Mouse (Mus musculus) CH12.LX (cell line): ENCODE measurements around the gene Trim71. TPM values are rescaled to one million over a fixed set of nuclear protein-coding genes. Genes with fewer than 3 reads are reported as not detected.

Experiments used
- DNase-seq: peaks from one replicate; pipeline ENCODE4 v3.0.0-alpha.2; 2013; ENCODE audit errors: extremely low read depth
- H3K27ac ChIP-seq: 2 replicates; pipeline ENCODE4 v1.5.1; 2012; ENCODE audit warnings: low read depth, mild to moderate bottlenecking, control low read depth, moderate library complexity; ENCODE audit not compliant: insufficient read depth
- H3K27me3 ChIP-seq: replicated peaks from 2 replicates; pipeline ENCODE3; 2012; ENCODE audit warnings: inconsistent platforms
- H3K36me3 ChIP-seq, 2 experiments: replicated peaks in 1 of 2; 2 replicates each; pipeline versions ENCODE3 to v1.6.1; 2012; ENCODE audit warnings: inconsistent platforms in 1 of 2, low read length in 1 of 2, mild to moderate bottlenecking in 1 of 2, mixed read lengths in 1 of 2, moderate library complexity in 1 of 2; ENCODE audit not compliant: control insufficient read depth in 1 of 2, insufficient read depth in 1 of 2
- H3K4me1 ChIP-seq, 2 experiments: 2 replicates each; pipeline ENCODE4 v1.6.1; 2012; ENCODE audit warnings: inconsistent platforms in 1 of 2, moderate library complexity in 1 of 2; ENCODE audit not compliant: insufficient read depth in 2 of 2, control insufficient read depth in 1 of 2
- H3K4me2 ChIP-seq: 2 replicates; pipeline ENCODE4 v1.6.1; 2012; ENCODE audit warnings: low read depth, mild to moderate bottlenecking, control low read depth; ENCODE audit not compliant: poor library complexity, insufficient read depth, severe bottlenecking
- H3K4me3 ChIP-seq, 3 experiments: fragments of 150-350 bp in 1 of 3; sonication (generic) in 1 of 3; replicated peaks in 1 of 3; 2 replicates each; pipeline versions ENCODE3 to v1.5.1; 2011 to 2012; ENCODE audit warnings: low read depth in 2 of 3, low read length in 2 of 3, mild to moderate bottlenecking in 2 of 3, moderate library complexity in 2 of 3, control low read depth in 1 of 3, improper control_type of control experiment in 1 of 3, inconsistent platforms in 1 of 3, mixed read lengths in 1 of 3; ENCODE audit not compliant: poor library complexity in 1 of 3
- H3K79me2 ChIP-seq: replicated peaks from 2 replicates; pipeline ENCODE4 v1.6.1; 2012; ENCODE audit warnings: mild to moderate bottlenecking, moderate library complexity; ENCODE audit not compliant: control insufficient read depth, poor library complexity, insufficient read depth, severe bottlenecking; ENCODE audit errors: extremely low read depth
- H3K9ac ChIP-seq: 2 replicates; pipeline ENCODE4 v1.6.1; 2012; ENCODE audit warnings: low read depth, mild to moderate bottlenecking, control low read depth, moderate library complexity; ENCODE audit not compliant: insufficient read depth
- H3K9me3 ChIP-seq: replicated peaks from 2 replicates; pipeline ENCODE3; 2012; ENCODE audit warnings: low read length, inconsistent platforms, mixed read lengths
- BHLHE40 ChIP-seq: IDR thresholded peaks from 2 replicates; pipeline ENCODE4 v1.6.1; 2011; ENCODE audit warnings: mild to moderate bottlenecking, low read depth, low read length, improper control_type of control experiment
- CHD2 ChIP-seq: IDR thresholded peaks from 2 replicates; pipeline ENCODE4 v1.6.1; 2011; ENCODE audit warnings: low read length, improper control_type of control experiment
- CTCF ChIP-seq, 2 experiments: IDR thresholded peaks in 1 of 2; conservative IDR thresholded peaks in 1 of 2; 2 replicates each; pipeline ENCODE4 v1.5.1; 2011 to 2012; ENCODE audit warnings: low read depth in 2 of 2, low read length in 2 of 2, improper control_type of control experiment in 1 of 2, inconsistent platforms in 1 of 2, mild to moderate bottlenecking in 1 of 2, moderate library complexity in 1 of 2
- IRF4 ChIP-seq: IDR thresholded peaks from 2 replicates; pipeline ENCODE4 v1.6.1; 2014; ENCODE audit warnings: low read depth, mild to moderate bottlenecking, inconsistent platforms, low read length, improper control_type of control experiment
- KAT2A ChIP-seq: IDR thresholded peaks from 2 replicates; pipeline ENCODE4 v1.6.1; 2012; ENCODE audit warnings: low read length, improper control_type of control experiment, inconsistent platforms; ENCODE audit not compliant: insufficient replicate concordance
- MXI1 ChIP-seq: IDR thresholded peaks from 2 replicates; pipeline ENCODE4 v1.6.1; 2011; ENCODE audit warnings: mild to moderate bottlenecking, low read depth, low read length, improper control_type of control experiment
- MYC ChIP-seq: IDR thresholded peaks from 2 replicates; pipeline ENCODE4 v1.6.1; 2011; ENCODE audit warnings: low read depth, mild to moderate bottlenecking, improper control_type of control experiment, low read length
- NELFE ChIP-seq: IDR thresholded peaks from 2 replicates; pipeline ENCODE4 v1.6.1; 2011; ENCODE audit warnings: low read depth, low read length, improper control_type of control experiment
- PAX5 ChIP-seq: IDR thresholded peaks from 2 replicates; pipeline ENCODE4 v1.6.1; 2012; ENCODE audit warnings: low read length, inconsistent platforms, mixed read lengths
- POLR2AphosphoS2 ChIP-seq: IDR thresholded peaks from 2 replicates; pipeline ENCODE4 v1.6.1; 2011; ENCODE audit warnings: low read depth, low read length, improper control_type of control experiment
- RAD21 ChIP-seq: IDR thresholded peaks from 2 replicates; pipeline ENCODE4 v1.6.1; 2011; ENCODE audit warnings: low read depth, mild to moderate bottlenecking, low read length, improper control_type of control experiment, moderate library complexity
- RCOR1 ChIP-seq: conservative IDR thresholded peaks from 2 replicates; pipeline ENCODE4 v1.6.1; 2012; ENCODE audit warnings: low read depth, mild to moderate bottlenecking, inconsistent platforms, low read length, improper control_type of control experiment
- SIN3A ChIP-seq: IDR thresholded peaks from 2 replicates; pipeline ENCODE4 v1.6.1; 2012; ENCODE audit warnings: low read length, improper control_type of control experiment, inconsistent platforms
- ZMIZ1 ChIP-seq: IDR thresholded peaks from 2 replicates; pipeline ENCODE4 v1.6.1; 2012; ENCODE audit warnings: low read depth, mild to moderate bottlenecking, inconsistent platforms, low read length, improper control_type of control experiment
- dilution Hi-C: fragments of 300-500 bp; cut with MboI; formaldehyde crosslinking; loops from 2 replicates; pipeline ENCODE4 v1.14.3; 2020; ENCODE audit warnings: low sequenced_read_pairs; ENCODE audit not compliant: extremely low pct_unique_long_range_greater_than_20kb, extremely low pct_ligation_motif_present
- in situ Hi-C: fragments of 300-500 bp; cut with MboI; formaldehyde crosslinking; loops from 3 replicates; pipeline ENCODE4 v1.14.3; 2019; ENCODE audit warnings: low sequenced_read_pairs, low pct_ligation_motif_present, low pct_unique_long_range_greater_than_20kb, mixed read lengths
- polyA plus RNA-seq: library from polyadenylated mRNA; unstranded; fragments of >175 nt; gene quantifications from 2 replicates; pipeline ENCODE4 v1.2.1, GENCODE M21; 2012; ENCODE audit warnings: low read depth; ENCODE audit not compliant: insufficient read length
- total RNA-seq, 2 experiments: library from RNA; depleted of rRNA; stranded (reverse); fragments of 300-350 nt in 1 of 2; fragments of >200 nt in 1 of 2; gene quantifications; 2 replicates each; pipeline ENCODE4 v1.2.3; 2012 to 2014

Gene Trim71
- total and polyA plus RNA-seq, 3 experiments = under 0.01 TPM; not detected in 2

DNA sequence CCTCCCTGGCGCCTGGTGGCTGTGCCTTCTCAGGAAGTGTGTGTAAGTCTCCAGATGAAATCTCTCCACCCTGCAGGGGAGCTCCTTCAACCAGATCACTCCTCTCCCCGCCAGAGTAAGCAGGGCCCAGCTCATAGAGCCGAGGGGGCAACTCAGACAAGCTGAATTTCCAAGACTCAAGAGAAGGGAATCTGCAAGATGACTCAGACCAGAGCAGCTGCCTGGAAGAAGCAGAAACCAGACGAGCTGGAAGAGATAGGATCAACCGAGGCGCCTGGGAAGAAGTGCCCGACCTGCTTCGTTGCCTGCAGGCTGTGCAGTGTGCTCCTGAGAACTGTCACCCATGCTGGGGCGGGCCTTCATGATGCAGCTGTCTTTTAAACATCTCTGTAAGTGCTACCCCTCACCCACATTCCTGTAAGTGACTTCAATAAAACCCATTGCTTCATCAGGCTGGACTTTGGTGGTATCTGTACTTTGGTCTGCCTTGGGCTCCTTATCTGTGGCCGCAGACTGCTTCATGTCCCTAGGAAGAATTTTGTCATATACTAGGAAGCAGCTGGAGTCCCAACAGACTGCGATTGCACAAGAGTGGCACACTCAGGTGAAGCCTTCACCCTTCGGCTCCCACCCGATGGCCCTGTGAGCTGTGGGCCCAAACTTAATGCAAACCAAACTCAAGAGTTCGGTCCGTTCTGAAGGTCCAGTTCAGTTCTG is 61.3 kb downstream of the Trim71 start:
- Histone ChIP-seq H3K27me3 (no peaks in the 10 kb centered on the region), H3K4me2 (no peak overlapping the region), H3K36me3 (no peaks in the 10 kb centered on the region), H3K79me2 (no peaks in the 10 kb centered on the region), H3K9me3 (peaks cover 2% of the 10 kb centered on the region), H3K4me1 (peaks cover 9 to 29% of the 10 kb centered on the region in 2 experiments), H3K4me3 (no peak overlapping the region), H3K9ac (no peak overlapping the region), H3K27ac (no peak overlapping the region)
- dilution Hi-C loops = no loop called here
- TF ChIP-seq MXI1 (no peak), SIN3A (no peak), PAX5 (no peak), POLR2AphosphoS2 (no peak), RAD21 (no peak), IRF4 (no peak)
- in situ Hi-C loops = no loop called here
- no peak for DNase-seq

GRCm38 (mm10) chr9:114501913-114502312 is 62.3 kb downstream of the Trim71 start:
- dilution Hi-C loops (no loop called here), in situ Hi-C loops (no loop called here)
- Histone ChIP-seq H3K27me3 (no peaks in the 10 kb centered on the region), H3K27ac (no peak overlapping the region), H3K4me2 (no peak overlapping the region), H3K36me3 (no peaks in the 10 kb centered on the region), H3K9ac (no peak overlapping the region), H3K4me3 (no peak overlapping the region), H3K79me2 (no peaks in the 10 kb centered on the region), H3K4me1 (peaks cover 4 to 26% of the 10 kb centered on the region in 2 experiments; a peak in 3 of 4 replicates), H3K9me3 (peaks cover 2% of the 10 kb centered on the region)
- TF ChIP-seq POLR2AphosphoS2 (no peak), CTCF (conservative IDR thresholded peaks at IDR 0.05 in 1 of 2, IDR thresholded peaks at IDR 0.05 in 1 of 2; ENCODE audit: low read depth in 2 of 2, low read length in 2 of 2) (no peak), MYC (no peak), IRF4 (no peak), RCOR1 (no peak), ZMIZ1 (no peak), RAD21 (no peak), CHD2 (no peak)
- DNase-seq = no peak

DNA sequence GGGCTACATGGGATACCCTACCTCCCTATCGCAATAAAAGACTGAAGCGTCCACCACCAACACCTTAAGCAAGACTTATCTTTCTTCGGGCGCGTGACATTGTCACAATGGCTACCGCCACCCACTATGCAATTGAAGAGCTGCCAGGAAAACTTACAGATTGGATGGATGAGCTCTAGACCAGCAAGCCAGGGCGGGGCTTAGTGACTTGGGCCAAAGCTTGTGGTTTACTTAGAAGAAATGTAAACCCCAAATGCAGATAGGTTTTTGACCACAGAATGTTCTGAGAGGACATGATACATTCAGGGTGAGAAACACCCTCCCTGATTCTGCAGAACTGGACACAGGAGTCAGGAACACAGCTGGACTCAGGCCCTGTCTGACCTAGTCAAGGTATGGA is 63.1 kb downstream of the Trim71 start:
- TF ChIP-seq BHLHE40 = no peak
- TF ChIP-seq NELFE = no peak
- TF ChIP-seq KAT2A = no peak
- no peak overlapping the region for H3K4me3 ChIP-seq
- H3K9ac ChIP-seq = no peak overlapping the region
- no peak overlapping the region for H3K4me2 ChIP-seq
- no peaks in the 10 kb centered on the region for H3K27me3 ChIP-seq
- dilution Hi-C loops (no loop called here), in situ Hi-C loops (no loop called here)
- no peak overlapping the region for H3K27ac ChIP-seq
- H3K4me1 ChIP-seq = peaks cover 0 to 26% of the 10 kb centered on the region in 2 experiments; a peak in 2 of 4 replicates
- no peaks in the 10 kb centered on the region for H3K79me2 ChIP-seq
- DNase-seq = no peak
- H3K36me3 ChIP-seq = no peaks in the 10 kb centered on the region
- peaks cover 2% of the 10 kb centered on the region for H3K9me3 ChIP-seq
